ENCODE assay signal across 18 mouse cellular contexts in the genomic region with DNA sequence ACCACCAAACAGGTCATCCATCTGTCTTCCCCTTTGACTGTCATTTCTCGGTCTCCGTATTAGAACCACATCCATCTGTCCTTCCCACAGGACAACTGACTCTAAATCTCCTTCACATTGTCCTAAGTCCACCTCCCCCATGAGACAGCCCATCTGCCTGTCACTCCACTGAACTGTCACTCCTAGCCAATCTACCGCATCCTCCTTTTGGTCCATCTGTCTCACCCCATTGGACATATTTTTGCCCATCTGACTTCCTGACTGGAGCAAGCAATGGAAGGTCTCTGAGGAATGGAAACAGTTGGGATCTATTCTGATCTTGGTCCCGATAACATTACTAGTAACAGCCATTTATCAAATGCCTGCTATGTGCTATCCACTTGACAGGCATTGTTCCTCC.
DNase-seq lines count a peak whose midpoint lies in the region; ATAC-seq lines count a peak whose summit lies in the region.
"Had no signal": no experiment of that assay in that cellular context is flagged by ENCODE, and none has a peak within 500 bp of the region (broad histone marks: within the 10 kb centered on the region; RNA-seq: fewer than 3 reads in every experiment).

No protein-coding gene starts in this region.

- WGBS in kidney, embryonic 16.5 days = 42% methylated on average over 4 of the region's 4 CpGs
- WGBS in hindbrain, embryonic 12.5 days = 57% methylated on average over 4 of the region's 4 CpGs
- WGBS in midbrain, embryonic 15.5 days = 65% methylated on average over 4 of the region's 4 CpGs

- peaks cover 21% of the 10 kb centered on the region for H3K4me1 ChIP-seq in kidney, embryonic 16.5 days (ENCODE audit: insufficient read depth, low read length)
- H3K4me1 ChIP-seq in hindbrain, embryonic 12.5 days = peaks cover 27% of the 10 kb centered on the region
- no peaks in the 10 kb centered on the region for H3K4me1 ChIP-seq in midbrain, embryonic 15.5 days

- DNase-seq in cerebellum, adult 11-12 months = peak; percentile 42
- DNase-seq in kidney, adult 11 months = no peak
- DNase-seq in retina, embryonic 14.5 days (ENCODE audit: low spot score) = peak; percentile 65
- no peak for DNase-seq in heart, postnatal 36 days
- DNase-seq: adrenal gland, postnatal 14 days; embryo, embryonic 11 days; kidney, adult 18-20 months; liver, embryonic 13.5 days; right cerebral cortex, adult 18-20 months; thymus, postnatal 4 days had no signal

- intact Hi-C loops in heart, postnatal 36 days (cut with DNase I) = no loop called here

- H3K9me3 ChIP-seq in kidney, embryonic 16.5 days (ENCODE audit: low read length) = no peaks in the 10 kb centered on the region
- H3K9me3 ChIP-seq in hindbrain, embryonic 12.5 days (replicated peaks) = no peaks in the 10 kb centered on the region
- no peaks in the 10 kb centered on the region for H3K9me3 ChIP-seq in midbrain, embryonic 15.5 days
- H3K9me3 ChIP-seq: forebrain, embryonic 15.5 days; liver, embryonic 13.5 days; midbrain, embryonic 10.5 days had no signal

- ATAC-seq in cerebellum, adult (ENCODE audit: insufficient number of reproducible peaks, low FRiP score, low TSS enrichment) = no peak
- 0 out of 2 replicates have a peak, but pooled peaks have one; percentile 20 for ATAC-seq in kidney, embryonic 16.5 days (ENCODE audit: low FRiP score, low TSS enrichment)
- peak; percentile 65 for ATAC-seq in hindbrain, embryonic 12.5 days (ENCODE audit: low FRiP score)
- ATAC-seq in midbrain, embryonic 15.5 days (replicated peaks) = no peak
- ATAC-seq: forebrain, embryonic 15.5 days; lung, postnatal 0 days had no signal

- H3K36me3 ChIP-seq in kidney, embryonic 16.5 days (ENCODE audit: insufficient read depth, low read length) = no peaks in the 10 kb centered on the region
- H3K36me3 ChIP-seq in hindbrain, embryonic 12.5 days = no peaks in the 10 kb centered on the region
- no peaks in the 10 kb centered on the region for H3K36me3 ChIP-seq in midbrain, embryonic 15.5 days (replicated peaks)
- H3K36me3 ChIP-seq: forebrain, embryonic 15.5 days; liver, embryonic 13.5 days; midbrain, embryonic 10.5 days had no signal

- no peaks in the 10 kb centered on the region for H3K27me3 ChIP-seq in kidney, embryonic 16.5 days (ENCODE audit: insufficient read depth, low read length)
- H3K27me3 ChIP-seq in hindbrain, embryonic 12.5 days = no peaks in the 10 kb centered on the region
- H3K27me3 ChIP-seq in midbrain, embryonic 15.5 days (replicated peaks) = peaks cover 11% of the 10 kb centered on the region
- H3K27me3 ChIP-seq: CH12.LX; forebrain, embryonic 15.5 days; liver, embryonic 13.5 days had no signal

- no peak overlapping the region for H3K27ac ChIP-seq in kidney, embryonic 16.5 days (ENCODE audit: low read length)
- H3K27ac ChIP-seq in hindbrain, embryonic 12.5 days = peak overlapping the region; percentile 57
- H3K27ac ChIP-seq in midbrain, embryonic 15.5 days = no peak overlapping the region
- H3K27ac ChIP-seq: forebrain, embryonic 15.5 days; liver, embryonic 13.5 days had no signal

- no peak overlapping the region for H3K4me2 ChIP-seq in kidney, embryonic 16.5 days (replicated peaks; ENCODE audit: low read depth, low read length)
- H3K4me2 ChIP-seq in hindbrain, embryonic 12.5 days (replicated peaks) = no peak overlapping the region; the same call in 1 of the 2 replicates
- H3K4me2 ChIP-seq in midbrain, embryonic 15.5 days = no peak overlapping the region
- H3K4me2 ChIP-seq: forebrain, embryonic 15.5 days; liver, embryonic 13.5 days had no signal

- H3K4me3 ChIP-seq in kidney, embryonic 16.5 days (ENCODE audit: low read length) = no peak overlapping the region
- H3K4me3 ChIP-seq in hindbrain, embryonic 12.5 days = no peak overlapping the region
- H3K4me3 ChIP-seq in midbrain, embryonic 15.5 days = no peak overlapping the region
- H3K4me3 ChIP-seq: forebrain, embryonic 15.5 days; liver, embryonic 13.5 days; midbrain, embryonic 10.5 days had no signal

- H3K9ac ChIP-seq in kidney, embryonic 16.5 days (replicated peaks; ENCODE audit: low read length) = no peak overlapping the region
- H3K9ac ChIP-seq in hindbrain, embryonic 12.5 days = no peak overlapping the region
- H3K9ac ChIP-seq in midbrain, embryonic 15.5 days = no peak overlapping the region
- H3K9ac ChIP-seq: forebrain, embryonic 15.5 days; liver, embryonic 13.5 days had no signal

Comparison
In these comparisons a context has a peak if more than half of its experiments do, and no peak if none do; other contexts are left out.
1. DNase-seq: peak in cerebellum, adult 11-12 months (single experiment) and retina, embryonic 14.5 days (single experiment); none in kidney, adult 11 months (single experiment) and heart, postnatal 36 days (0 of 2).
2. ATAC-seq: peak in kidney, embryonic 16.5 days (single experiment) and hindbrain, embryonic 12.5 days (single experiment); none in cerebellum, adult (single experiment) and midbrain, embryonic 15.5 days (single experiment).